Mouse (Mus musculus): ENCODE measurements around the gene Prr19. TPM values are rescaled to one million over a fixed set of nuclear protein-coding genes. Genes with fewer than 3 reads are reported as not detected.

Gene Prr19
- total RNA-seq, 2 experiments from 2014 or later, result 0.27 to 0.30 TPM

DNA sequence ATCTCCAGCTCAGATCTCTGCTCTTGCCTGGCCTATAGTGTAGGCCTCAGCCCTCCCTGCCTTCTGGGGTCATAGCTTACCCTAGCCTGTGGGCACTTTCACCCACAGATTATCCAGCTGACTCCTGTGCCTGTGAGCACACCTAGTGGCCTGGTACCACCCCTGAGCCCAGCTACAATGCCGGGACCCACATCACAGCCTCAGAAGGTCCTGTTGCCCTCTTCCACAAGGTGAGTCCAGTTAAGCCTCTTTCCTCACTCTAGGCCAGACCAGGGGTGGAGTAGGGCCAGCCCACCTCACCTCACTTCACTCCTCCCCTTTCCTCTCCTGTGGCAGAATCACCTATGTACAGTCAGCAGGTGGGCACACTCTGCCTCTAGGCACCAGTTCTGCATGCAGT lies 10.7 kb upstream of the Prr19 start:
- no peak for DNase-seq (ENCODE audit: low spot score in 2 of 2)

DNA sequence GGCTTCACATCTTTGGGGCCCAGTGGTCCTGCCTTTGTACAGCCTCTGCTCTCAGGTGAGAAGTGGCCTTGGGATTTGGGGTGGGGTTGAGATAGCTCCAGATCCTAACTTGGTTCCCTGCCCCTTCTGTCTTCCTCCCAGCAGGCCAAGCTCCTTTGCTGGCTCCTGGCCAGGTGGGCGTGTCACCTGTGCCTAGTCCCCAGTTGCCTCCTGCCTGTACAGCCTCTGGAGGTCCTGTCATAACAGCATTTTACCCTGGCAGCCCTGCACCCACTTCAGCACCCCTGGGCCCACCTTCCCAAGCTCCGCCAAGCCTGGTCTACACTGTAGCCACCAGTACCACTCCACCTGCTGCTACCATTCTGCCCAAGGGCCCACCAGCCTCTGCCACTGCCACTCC lies 10.3 kb upstream of the Prr19 start:
- peak in 1 of 2 experiments; percentile 50 for DNase-seq (ENCODE audit: low spot score in 2 of 2)

DNA sequence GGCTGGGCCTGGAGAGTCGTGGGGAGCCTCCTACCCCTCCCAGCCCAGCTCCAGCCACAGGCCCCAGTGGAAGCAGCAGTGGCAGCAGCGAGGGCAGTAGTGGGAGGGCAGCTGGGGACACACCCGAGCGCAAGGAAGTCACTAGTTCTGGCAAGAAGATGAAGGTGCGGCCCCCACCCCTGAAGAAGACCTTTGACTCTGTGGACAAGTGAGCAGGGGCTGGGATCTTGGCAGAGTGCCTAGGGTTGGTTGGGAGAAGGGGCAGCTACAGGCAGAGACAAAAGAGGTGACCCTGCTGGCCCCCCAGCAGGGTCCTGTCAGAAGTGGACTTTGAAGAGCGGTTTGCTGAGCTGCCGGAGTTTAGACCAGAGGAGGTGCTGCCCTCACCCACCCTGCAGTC lies 9.1 kb upstream of the Prr19 start:
- peak in 1 of 2 experiments; percentile 15 for DNase-seq (ENCODE audit: low spot score in 2 of 2)

DNA sequence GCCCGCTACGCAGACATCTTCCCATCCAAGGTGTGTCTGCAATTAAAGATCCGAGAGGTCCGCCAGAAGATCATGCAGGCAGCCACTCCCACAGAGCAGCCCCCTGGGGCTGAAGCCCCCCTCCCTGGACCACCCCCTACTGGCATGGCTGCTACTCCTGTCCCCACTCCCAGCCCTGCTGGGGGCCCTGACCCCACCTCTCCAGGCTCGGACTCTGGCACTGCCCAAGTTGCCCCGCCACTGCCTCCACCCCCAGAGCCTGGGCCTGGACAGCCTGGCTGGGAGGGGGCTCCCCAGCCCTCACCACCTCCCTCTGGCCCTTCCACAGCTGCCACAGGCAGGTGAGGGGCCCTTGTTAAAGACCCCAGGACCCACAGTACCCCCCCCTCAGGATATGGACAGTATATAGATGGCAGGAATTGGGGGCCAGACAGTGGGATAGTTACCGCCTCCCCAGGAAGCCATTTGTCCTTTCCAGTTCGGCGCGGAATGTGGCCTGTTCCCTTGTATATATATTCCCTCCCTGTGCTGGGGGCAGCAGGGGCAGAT lies 7.9 kb upstream of the Prr19 start:
- DNase-seq (ENCODE audit: low spot score in 2 of 2), result peak in 1 of 2 experiments; percentile 10

DNA sequence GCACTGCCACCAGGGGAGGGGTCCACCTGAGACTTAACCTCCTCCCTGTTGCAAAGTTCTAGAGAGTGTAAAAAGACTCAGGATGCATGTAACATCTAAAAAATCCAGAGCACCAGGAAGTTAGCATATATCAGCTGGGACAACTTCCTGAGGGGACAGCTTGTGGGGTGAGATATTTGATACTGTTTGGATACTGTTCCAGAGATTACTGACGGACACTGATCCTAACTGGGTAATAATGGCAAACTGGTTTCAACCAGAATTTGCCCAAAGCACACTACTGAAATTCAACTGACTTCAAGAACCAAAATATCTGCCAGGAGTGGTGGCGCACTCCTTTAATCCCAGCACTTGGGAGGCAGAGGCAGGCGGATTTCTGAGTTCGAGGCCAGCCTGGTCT lies 6.7 kb upstream of the Prr19 start:
- DNase-seq (ENCODE audit: low spot score in 2 of 2), result no peak

DNA sequence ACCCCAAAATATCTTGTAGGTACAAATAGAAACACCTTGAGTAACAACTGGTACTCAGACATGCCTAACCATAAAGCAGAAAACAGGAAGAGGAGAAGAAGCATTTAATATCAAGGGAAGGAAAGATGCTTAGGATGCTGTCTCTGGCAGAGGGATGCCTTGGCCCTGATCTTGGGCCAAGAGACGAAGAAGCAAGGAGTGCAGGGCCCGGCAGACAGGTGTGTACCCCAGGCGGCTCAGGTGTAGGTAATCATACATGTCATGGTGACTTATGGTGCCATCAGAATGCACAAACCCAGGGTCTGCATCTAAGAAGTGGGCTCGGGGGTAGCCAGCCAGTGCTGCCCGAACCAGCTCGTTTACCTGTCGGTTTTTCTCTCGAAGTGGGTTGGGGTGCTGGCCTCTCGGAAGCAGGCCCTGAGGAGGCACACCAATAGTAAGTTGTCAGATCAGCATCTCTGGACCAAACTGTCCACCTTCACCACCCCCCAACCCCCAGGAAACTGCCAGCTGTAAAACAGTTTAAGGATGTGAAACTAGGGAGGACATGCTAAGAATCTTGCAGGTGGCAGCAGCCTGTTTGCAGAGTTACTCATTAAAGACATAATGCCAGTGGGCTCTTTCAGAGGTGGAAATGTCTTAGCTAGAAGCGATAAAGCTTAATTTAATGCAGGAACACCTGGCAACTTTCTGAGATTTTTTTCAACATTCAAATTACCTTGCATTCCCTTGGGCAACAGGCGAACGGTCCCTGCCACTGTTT lies 6.1 kb upstream of the Prr19 start:
- no peak for DNase-seq (ENCODE audit: low spot score in 2 of 2)

DNA sequence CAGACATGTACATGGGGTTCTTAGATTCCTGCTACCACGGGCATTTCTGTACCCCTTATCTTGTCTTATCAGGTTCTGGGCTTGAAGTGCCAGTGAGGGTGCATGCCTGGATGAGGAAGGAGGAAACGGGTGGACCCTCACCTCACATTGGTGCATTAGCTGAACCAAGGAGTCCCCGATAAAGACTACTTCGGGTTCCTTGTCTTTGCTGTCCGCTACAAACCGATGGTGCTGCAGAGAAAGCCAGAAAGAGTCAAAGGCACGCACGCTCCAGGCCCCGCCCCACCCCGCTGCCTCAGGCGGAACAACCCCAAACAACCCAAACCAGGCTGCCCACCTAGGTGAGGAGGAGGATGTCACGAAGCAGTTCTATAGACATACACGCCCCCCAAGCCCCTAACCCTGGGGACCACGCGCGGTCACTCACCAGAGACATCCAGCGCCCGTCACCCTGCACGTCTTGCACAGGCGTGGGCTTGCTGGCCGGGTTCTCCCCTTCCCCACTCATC lies 4.2 kb upstream of the Prr19 start:
- DNase-seq (ENCODE audit: low spot score in 2 of 2), result peak in 1 of 2 experiments; percentile 52

DNA sequence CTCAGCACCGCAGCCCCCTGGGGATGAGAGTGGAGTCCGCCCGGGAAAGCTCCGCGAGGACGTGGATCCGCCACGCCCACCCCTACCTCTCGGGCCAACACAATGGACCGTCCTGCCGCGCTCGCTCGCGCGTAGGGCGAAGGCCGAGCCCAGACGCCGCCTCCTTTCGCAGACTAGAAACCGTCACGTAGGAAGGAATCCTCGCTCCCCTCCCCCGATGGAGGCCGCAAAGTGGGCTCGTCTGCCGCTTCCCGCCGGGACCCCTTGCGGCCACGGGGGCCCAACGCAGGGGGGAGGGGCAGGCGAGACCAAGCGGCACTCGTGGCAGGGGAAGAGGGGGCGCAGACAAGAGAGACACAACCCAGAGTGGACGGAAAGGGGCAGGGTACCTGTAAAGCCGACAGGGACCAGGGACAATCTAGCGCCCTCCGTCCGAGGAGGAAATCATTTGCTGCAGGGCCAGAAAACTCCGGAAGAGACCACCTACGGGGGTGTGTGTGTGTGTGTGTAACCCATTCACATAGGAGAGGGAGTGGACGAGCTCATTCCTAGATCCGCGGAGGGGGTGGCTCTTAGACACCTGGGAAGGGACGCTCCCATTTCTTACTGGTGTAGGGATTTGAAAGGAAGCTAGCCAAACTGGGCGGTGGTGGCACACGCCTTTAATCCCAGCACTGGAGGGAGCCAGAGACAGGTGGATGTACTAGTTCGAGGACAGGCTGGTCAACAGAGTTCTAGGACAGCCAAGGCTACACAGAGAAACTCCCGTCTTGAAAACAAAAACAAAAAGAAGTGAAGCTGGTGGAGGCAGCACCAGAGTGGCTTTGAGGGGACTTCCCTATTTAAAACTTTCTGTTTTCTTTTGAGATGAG lies 3.5 kb upstream of the Prr19 start, which contains the start of gene Pafah1b3:
Pafah1b3 (minus strand) TSS at position 533 of the 872 bp plus-strand sequence.
- DNase-seq (ENCODE audit: low spot score in 2 of 2), result peak; percentile 79 to 83

DNA sequence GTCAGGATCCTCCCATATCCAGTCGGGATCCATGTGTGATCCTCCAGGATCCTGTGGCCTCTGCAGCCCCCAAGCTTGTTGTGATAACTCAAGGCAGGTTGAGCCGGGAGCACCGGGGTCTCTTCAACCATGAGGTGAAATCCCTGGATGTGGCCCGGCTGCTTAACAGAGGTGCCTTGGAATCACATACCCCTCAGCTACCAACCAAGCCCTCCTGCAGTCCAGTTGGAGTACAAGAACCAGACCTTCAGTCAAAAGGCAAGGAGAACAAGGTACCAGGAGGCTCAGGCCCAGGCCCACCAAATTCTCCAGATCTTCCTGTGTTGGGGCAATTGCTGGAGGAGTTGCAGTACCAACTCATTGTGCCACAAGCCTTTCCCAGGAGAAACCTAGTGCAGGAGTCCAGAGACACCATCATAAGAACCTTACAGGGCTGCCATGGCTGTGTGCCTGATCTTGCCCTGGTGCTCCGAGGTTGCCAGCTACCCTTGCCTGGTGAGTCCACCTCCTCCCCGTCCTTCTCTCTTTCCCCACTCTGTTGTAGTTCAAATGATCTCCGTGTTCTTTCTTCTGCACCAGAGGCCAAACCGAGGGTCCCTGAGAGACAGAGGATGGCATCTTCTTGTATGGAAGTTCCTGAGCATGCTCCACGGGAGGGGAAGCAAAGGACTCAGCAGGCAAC lies 1.9 kb downstream of the Prr19 start:
- DNase-seq (ENCODE audit: low spot score in 2 of 2), result no peak

DNA sequence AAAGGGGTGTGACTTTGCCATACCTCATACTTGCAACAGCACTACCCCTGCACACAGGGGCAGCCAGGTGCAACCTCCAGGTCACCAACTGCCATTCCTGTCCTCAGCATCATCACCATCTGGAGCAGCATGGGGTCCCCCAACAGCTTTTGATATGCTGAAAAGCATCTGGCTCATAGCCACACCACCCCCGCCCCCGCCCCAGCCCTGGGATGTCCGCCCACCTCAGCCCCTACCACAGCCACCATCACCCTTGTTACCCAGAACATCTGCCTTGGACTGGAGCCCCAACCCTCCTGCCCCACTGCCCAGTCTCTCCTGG lies 2.4 kb downstream of the Prr19 start:
- no peak for DNase-seq (ENCODE audit: low spot score in 2 of 2)

DNA sequence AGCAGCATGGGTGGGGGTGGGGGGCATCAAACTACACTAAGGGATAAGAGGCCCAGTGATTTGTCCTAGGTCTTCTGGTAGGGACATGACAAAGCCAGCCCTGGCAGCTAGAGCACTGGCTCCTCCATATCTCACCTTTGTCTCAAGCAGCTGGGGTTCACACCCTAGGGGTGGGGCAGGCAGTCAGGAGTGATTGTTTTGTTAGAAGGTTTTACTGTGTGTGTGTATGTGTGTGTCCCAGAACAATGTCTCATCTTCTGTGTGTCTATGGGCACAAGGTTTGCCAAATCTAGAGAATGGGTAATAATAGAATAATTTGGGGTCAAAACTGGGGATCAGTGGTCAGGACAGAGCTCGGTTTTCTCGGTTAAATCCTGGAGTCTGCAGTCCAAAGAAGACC lies 4.3 kb downstream of the Prr19 start:
- DNase-seq (ENCODE audit: low spot score in 2 of 2), result no peak

DNA sequence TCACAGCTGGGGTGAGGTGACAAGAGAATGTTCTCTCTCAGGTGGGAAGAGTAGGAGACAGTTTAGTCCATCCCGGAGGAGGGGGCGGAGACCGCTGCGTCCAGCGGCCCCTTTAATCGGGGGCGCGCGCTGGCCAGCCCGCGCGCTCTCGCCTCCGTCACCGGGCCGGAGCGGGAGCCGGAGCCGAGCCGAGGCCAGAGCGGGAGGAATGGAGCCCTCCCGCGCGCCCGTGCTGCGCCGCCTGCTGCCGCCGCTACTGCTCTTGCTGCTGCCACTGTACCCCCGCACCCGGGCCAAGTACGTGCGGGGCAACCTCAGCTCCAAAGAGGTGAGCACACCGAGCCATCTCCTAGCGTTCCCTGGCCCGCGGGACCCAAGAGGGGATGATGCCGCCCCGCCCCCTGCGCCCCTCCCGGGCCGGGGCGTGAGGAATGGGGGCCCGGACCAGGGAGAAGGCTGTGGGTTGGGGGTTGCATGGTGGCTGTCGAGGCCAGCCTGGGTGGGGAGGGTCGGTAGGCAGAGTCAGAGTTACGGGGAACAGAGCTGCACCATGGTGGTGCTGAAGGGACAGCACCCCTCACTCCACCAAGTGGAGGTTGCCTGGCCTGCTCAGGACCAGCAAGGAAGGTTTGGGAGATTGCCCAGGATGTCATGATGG lies 4.9 kb downstream of the Prr19 start, which contains the start of gene Tmem145:
Tmem145 (plus strand) TSS at position 151 of the 658 bp plus-strand sequence.
- peak; percentile 49 to 57 for DNase-seq (ENCODE audit: low spot score in 2 of 2)

DNA sequence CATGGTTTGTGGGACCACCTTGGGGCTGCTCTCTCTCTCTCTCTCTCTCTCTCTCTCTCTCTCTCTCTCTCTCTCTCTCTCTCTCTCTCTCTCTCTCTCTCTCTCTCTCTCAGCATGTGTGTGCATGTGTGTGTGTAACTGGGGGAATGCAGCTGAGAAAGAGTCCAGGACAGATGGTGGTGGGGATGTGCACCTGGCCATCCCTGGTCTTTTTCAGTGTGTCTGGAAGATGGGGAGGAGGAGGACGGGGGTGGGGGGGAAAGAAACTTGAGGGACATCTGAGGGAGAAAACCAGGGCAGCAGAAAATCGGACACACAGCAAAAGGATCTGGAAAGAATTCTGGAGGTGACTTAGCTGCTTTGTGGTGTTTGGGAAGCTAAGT lies 5.4 kb downstream of the Prr19 start:
- no peak for DNase-seq (ENCODE audit: low spot score in 2 of 2)

DNA sequence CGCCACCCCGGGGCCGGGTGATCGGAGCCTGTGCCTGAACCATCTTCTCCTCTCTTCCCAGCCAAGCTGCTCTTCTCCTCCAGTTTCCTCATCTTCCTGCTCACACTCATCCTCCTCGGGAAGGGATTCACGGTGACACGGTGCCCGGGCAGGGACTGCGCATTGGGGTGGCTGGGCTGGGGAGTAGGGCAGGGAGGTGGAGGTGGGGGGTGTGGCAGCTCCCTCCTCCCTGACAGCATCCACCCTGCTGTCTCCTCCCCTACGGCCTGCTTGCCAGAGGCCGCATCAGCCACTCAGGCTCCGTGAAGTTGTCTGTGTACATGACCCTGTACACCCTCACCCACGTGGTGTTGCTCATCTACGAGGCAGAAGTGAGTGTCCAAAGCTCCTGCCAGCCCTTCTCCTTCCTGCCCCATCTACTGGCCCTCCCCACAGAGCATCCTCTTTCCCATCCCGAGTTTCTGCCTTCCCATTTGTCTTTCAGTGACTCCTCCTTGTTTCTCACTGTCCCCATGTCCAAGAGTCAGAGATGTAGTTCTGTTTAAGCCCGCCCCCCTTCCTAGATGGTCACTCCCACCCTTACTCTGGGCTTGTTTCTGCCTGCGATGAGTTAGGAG lies 7.6 kb downstream of the Prr19 start:
- DNase-seq (ENCODE audit: low spot score in 2 of 2), result no peak

DNA sequence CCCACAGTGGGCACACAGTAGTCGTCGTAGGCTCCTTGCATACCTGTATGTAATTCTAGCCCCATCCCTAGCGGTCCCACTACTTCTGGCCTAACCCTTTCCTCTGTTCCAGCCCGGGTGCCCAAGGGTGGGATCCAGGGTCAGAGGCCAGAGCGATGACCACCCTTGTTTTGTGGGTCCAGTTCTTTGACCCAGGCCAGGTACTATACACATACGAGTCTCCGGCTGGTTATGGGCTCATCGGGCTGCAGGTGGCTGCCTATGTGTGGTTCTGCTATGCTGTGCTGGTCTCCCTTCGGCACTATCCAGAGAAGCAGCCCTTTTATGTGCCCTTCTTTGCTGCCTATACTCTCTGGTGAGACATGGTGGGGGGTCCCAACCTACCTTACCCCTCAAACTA lies 8.2 kb downstream of the Prr19 start:
- DNase-seq (ENCODE audit: low spot score in 2 of 2), result no peak

DNA sequence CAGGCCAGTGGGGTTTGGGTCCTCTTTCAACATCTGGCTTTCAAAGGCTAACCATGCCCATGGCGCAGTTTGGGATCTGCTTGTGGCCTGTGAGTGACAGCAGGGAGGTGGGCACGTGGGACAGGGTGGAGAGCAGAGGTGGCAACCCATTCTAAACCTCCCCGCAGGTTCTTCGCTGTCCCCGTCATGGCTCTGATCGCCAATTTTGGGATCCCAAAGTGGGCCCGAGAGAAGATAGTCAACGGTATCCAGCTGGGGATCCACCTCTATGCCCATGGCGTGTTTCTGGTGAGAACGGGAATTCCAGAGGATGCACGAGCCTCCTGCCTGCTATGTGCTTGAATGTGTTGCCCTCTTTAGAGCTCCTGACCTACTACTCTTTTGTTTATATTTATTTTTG lies 10.0 kb downstream of the Prr19 start:
- no peak for DNase-seq (ENCODE audit: low spot score in 2 of 2)

DNA sequence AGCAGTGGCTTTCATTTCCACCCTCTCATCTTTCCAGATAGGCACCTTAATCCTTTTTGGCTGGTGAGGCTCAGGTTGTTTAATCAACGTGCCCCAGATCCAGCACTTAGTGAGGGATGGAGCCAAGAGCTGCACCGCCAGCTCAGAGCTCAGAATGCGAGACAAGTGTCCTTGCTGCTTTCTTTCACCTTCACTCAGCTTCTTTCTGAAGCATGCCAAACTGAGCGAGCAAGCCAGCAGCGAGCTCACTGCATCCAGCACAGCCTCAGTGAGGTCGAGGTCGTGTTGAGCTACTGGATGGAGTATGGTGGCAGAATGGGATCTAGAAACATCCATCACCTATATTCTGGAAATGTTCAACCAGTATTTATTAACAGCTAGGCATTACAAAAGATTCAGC lies 12.1 kb downstream of the Prr19 start:
- no peak for DNase-seq (ENCODE audit: low spot score in 2 of 2)

DNA sequence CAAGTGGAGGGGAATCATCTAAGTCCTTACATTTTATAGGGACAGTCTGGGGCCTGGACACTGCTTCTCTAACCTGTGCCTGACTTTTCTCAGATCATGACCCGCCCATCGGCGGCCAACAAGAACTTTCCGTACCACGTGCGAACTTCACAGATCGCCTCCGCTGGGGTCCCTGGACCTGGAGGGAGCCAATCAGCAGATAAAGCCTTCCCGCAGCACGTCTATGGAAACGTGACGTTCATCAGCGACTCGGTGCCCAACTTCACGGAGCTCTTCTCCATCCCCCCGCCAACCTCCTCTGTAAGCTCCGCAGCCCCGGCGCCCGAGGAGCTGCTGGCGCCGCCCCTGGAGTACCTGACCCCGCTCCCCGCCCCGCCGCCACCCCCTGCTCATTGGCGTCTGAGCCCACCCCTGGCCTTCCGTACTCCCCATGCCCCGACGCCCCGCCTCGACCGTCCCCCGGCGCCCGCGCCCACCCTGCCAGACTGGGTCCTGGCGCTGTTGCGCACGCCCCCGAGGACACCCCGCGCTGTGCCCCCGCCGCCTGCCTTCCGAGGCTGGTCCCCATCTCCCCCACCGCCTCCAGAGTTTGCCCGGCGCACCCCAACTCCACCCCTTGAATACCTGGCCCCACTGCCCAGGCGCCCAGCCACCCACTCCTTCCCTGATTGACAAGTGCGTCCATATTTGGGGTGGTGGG lies 13.5 kb downstream of the Prr19 start:
- DNase-seq (ENCODE audit: low spot score in 2 of 2), result no peak

DNA sequence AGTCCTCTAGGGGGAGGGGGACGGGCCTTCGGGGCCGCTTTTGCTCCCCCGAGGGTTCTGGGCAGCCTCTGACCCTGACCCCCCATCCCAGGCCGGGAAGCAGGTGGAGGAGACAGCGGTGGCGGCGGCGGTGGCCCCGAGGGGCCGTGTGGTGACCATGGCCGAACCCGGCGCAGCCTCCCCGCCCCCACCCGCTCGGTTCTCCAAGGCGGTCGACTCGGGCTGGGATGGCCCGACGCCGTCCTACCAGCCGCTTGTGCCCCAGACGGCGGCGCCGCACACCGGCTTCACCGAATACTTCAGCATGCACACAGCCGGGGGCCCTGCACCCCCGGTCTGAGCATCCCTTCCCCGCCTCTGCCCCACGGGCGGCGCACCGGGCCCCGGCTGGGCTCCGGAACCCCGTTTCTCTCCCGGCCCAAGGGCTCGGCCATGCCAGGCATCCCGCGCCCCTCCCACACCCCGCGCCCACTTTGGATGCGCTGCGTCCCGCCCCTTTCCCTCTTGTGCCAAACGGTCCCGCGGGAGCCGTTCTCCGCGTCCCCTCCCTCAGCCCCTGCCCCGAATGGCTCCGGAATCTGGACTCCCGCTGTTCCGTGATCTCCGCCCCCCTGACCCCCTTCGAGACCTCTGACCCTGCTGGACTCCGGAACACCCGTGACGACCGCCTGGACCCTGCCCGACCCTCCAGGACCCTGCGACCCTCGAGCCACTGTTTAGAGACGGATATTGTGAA lies 14.3 kb downstream of the Prr19 start:
- DNase-seq (ENCODE audit: low spot score in 2 of 2), result peak; percentile 34 to 58
